Mouse (Mus musculus) heart, postnatal 0 days (tissue): ENCODE data around the gene Rbm7.

Experiments
- CTCF ChIP-seq: IDR thresholded peaks from 2 replicates; pipeline ENCODE4 v1.5.1; 2016; ENCODE audit warnings: antibody characterized with exemption, control low read depth, low read depth
- EP300 ChIP-seq: IDR thresholded peaks from 2 replicates; pipeline ENCODE4 v1.6.1; 2016; ENCODE audit warnings: antibody characterized with exemption, low read depth

GRCm38 (mm10) chr9:48476236-48477165 is 18.6 kb downstream of the Rbm7 start:
- no peak for TF ChIP-seq CTCF
- no peak for TF ChIP-seq EP300
